Comparison of ENCODE assay signal across 11 mouse cellular contexts in the genomic region with DNA sequence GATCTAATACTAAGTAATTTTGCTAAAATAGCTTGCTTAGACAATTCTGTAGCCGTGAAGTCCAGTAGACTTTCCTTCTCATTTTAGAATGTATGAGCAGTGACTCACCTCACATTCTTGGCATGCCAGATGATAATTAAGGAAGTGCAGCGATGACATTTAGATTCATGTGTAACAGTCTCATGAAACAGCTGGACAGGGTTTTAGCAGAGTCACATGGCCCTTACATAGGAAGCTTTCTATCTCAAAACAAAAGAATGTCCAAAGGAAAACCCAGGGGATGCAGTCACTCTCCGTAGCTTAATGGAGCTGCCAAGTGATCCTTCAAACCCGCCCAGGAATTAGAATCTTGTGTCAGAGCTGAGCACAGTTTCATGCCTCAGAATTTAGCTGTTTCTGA. TPM values are rescaled to one million over a fixed set of nuclear protein-coding genes. Genes with fewer than 3 reads are reported as not detected.
A peak's percentile ranks its signal among the peaks of the same experiment; 100 is the strongest.
DNase-seq lines count a peak whose midpoint lies in the region; ATAC-seq and TF ChIP-seq lines count a peak whose summit lies in the region.
"Had no signal": no experiment of that assay in that cellular context is flagged by ENCODE, and none has a peak within 500 bp of the region (broad histone marks: within the 10 kb centered on the region; RNA-seq: fewer than 3 reads in every experiment).

No protein-coding gene starts in this region.

- H3K9me3 ChIP-seq in embryonic facial prominence, embryonic 14.5 days (ENCODE audit: control insufficient read depth, low read length): no peaks in the 10 kb centered on the region
- H3K9me3 ChIP-seq in intestine, embryonic 16.5 days (ENCODE audit: control insufficient read depth, low read length): no peaks in the 10 kb centered on the region

- no peak for TF ChIP-seq POLR2A in kidney, adult 2 months (IDR thresholded peaks at IDR 0.05; ENCODE audit: low read depth, low read length)

- H3K4me1 ChIP-seq in kidney, adult 2 months (ENCODE audit: control insufficient read depth, insufficient read depth, low read length): no peaks in the 10 kb centered on the region
- H3K4me1 ChIP-seq in embryonic facial prominence, embryonic 14.5 days (ENCODE audit: control insufficient read depth, insufficient read depth, low read length): peaks cover 5% of the 10 kb centered on the region; the same call in 1 of the 2 replicates
- H3K4me1 ChIP-seq in intestine, embryonic 16.5 days (ENCODE audit: control insufficient read depth, insufficient read depth, low read length): no peaks in the 10 kb centered on the region

- no peaks in the 10 kb centered on the region for H3K27me3 ChIP-seq in kidney, adult 2 months (replicated peaks; ENCODE audit: control insufficient read depth, insufficient read depth, low read length)
- H3K27me3 ChIP-seq in embryonic facial prominence, embryonic 14.5 days (replicated peaks; ENCODE audit: control insufficient read depth, insufficient read depth, low read length): no peaks in the 10 kb centered on the region
- no peaks in the 10 kb centered on the region for H3K27me3 ChIP-seq in intestine, embryonic 16.5 days (replicated peaks; ENCODE audit: control insufficient read depth, insufficient read depth, low read length)

- DNase-seq in kidney, adult 2 months: peak; percentile 41
- DNase-seq in kidney, postnatal 4 days: no peak
- DNase-seq in NIH3T3 (ENCODE audit: low read depth): peak; percentile 68
- DNase-seq in embryonic facial prominence, embryonic 14.5 days (ENCODE audit: low spot score): peak; percentile 80
- peak; percentile 18 for DNase-seq in kidney, postnatal 10 days
- DNase-seq in right cerebral cortex, adult 18-20 months: no peak
- DNase-seq in cerebellum, adult 18-20 months: no peak

- WGBS in kidney, adult 2 months: 24% methylated on average over 4 of the region's 4 CpGs
- WGBS in embryonic facial prominence, embryonic 14.5 days: 20% methylated on average over 4 of the region's 4 CpGs
- WGBS in intestine, embryonic 16.5 days: 33% methylated on average over 4 of the region's 4 CpGs

- H3K4me3 ChIP-seq in kidney, adult 2 months (ENCODE audit: insufficient read depth, low read depth, low read length): no peak overlapping the region
- no peak overlapping the region for H3K4me3 ChIP-seq in embryonic facial prominence, embryonic 14.5 days (ENCODE audit: low read depth, low read length)
- no peak overlapping the region for H3K4me3 ChIP-seq in intestine, embryonic 16.5 days (ENCODE audit: low read length)

- no peak for TF ChIP-seq CTCF in kidney, adult 2 months (conservative IDR thresholded peaks at IDR 0.05; ENCODE audit: insufficient read depth, insufficient read length, low read depth, low read length)

- no peak overlapping the region for H3K9ac ChIP-seq in embryonic facial prominence, embryonic 14.5 days (ENCODE audit: low read depth, low read length)
- no peak overlapping the region for H3K9ac ChIP-seq in intestine, embryonic 16.5 days (ENCODE audit: low read depth, low read length)

- peak; percentile 55; the same call in 1 of the 2 replicates for ATAC-seq in embryonic facial prominence, embryonic 14.5 days (ENCODE audit: low read depth)
- no peak for ATAC-seq in intestine, embryonic 16.5 days

- no peak overlapping the region for H3K27ac ChIP-seq in kidney, adult 2 months (ENCODE audit: insufficient read depth, low read depth, low read length)
- H3K27ac ChIP-seq in embryonic facial prominence, embryonic 14.5 days (replicated peaks; ENCODE audit: low read depth, low read length): no peak overlapping the region
- no peak overlapping the region for H3K27ac ChIP-seq in intestine, embryonic 16.5 days (ENCODE audit: low read length)

- H3K36me3 ChIP-seq in kidney, adult 2 months (ENCODE audit: control insufficient read depth, insufficient read depth, low read length): no peaks in the 10 kb centered on the region
- H3K36me3 ChIP-seq in embryonic facial prominence, embryonic 14.5 days (ENCODE audit: control insufficient read depth, insufficient read depth, low read length): no peaks in the 10 kb centered on the region
- no peaks in the 10 kb centered on the region for H3K36me3 ChIP-seq in intestine, embryonic 16.5 days (ENCODE audit: control insufficient read depth, insufficient read depth, low read length)

- H3K4me2 ChIP-seq in embryonic facial prominence, embryonic 14.5 days (ENCODE audit: low read depth, low read length): no peak overlapping the region
- H3K4me2 ChIP-seq in intestine, embryonic 16.5 days (ENCODE audit: low read depth, low read length): no peak overlapping the region
- H3K4me2 ChIP-seq: midbrain, embryonic 11.5 days had no signal

RNA-seq across cellular contexts. Expression of a gene that starts 33.8 kb away (rescaled TPM):
- 0.03 and 0.10 TPM in 2 replicates for polyA plus RNA-seq in kidney, adult 2 months (2012; rRNA removed)
- 3.1 and 3.7 TPM in 2 replicates for polyA plus RNA-seq in embryonic facial prominence, embryonic 14.5 days (2014; fragmentation: Nextera tagmentation; extraction: Ambion mirVana)
- 0.42 and 0.54 TPM in 2 replicates for polyA plus RNA-seq in intestine, embryonic 16.5 days (2015; fragmentation: Nextera tagmentation; extraction: Ambion mirVana)
- polyA plus RNA-seq: heart, embryonic 14.5 days; small intestine, adult 2 months had no signal

Comparison
In these comparisons a context has a peak if more than half of its experiments do, and no peak if none do; other contexts are left out.
1. DNase-seq: peak in kidney, adult 2 months (single experiment), NIH3T3 (single experiment), embryonic facial prominence, embryonic 14.5 days (single experiment) and kidney, postnatal 10 days (single experiment); none in kidney, postnatal 4 days (0 of 2), right cerebral cortex, adult 18-20 months (single experiment) and cerebellum, adult 18-20 months (0 of 2).